Mouse (Mus musculus) cerebellum, postnatal 10 days (tissue): ENCODE results near the gene Cox6b1.

Experiments used
- DNase-seq, 2 experiments: peaks; one replicate each; pipeline ENCODE4 v3.0.0; 2021; ENCODE audit warnings: mixed read lengths in 2 of 2

The Cox6b1 gene

DNA sequence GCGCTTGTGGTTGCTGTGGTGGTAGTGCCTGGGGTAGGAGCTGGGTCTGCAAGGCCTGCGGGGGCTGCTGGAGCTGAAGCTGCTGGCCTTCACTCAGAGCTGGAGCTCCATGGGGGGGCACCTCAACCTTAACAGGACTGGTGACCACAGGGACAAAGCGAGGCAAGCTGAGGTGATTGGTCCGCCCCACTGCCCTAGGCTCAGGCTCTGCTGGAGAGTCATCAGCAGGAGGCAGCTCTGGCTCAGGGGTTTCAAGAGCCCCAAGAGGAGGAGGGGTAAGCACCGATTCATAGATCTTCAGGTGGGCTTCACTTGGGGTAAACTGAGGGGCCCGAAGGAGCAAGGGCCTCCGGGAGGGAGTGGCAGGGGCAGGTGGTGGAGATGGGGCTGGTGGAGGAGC is 40.8 kb downstream of the Cox6b1 start:
- no peak for DNase-seq

- no peak for DNase-seq
These were observed 41.6 kb downstream of the Cox6b1 start for GRCm38 (mm10) chr7:30584339-30584738.

DNA sequence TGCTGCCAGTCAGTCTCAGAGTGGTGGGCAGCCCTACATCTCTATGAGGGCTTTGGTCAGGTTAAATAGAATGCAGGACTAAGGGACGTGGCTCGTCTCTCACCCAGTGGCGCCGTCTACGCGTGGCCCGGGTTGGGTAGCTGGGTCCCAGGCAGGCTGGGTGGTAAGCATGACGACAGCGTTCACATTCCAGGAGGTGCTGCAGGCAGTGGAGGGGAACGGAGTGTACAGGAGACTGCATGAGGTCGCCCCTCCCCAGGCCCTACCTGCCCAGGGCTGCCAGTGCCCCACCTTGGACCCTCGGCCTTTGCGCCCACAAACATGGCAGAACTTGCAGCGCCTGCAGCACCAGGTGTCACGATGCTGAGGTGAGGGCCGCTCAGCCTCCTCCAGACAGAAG is 44.4 kb downstream of the Cox6b1 start:
- DNase-seq, result no peak

DNA sequence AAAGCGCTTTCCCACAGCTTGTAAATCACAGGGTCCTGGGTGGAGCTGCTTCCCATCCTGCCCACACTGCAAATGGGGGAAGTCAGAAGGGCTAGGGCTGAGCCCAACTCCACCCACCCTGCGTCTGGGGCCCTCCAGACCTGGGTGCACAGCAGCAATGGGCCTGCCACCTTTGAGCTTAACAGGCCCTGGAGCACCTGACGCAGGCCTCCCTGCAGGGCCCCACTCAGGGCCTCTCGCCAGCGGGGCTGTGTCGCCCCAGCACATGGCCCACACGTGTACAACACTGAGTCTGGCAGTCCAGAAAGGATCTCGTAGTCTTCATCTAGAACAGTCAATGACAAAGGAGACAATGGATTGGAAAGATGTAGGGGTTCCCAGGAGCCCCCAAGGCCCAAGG is 46.0 kb downstream of the Cox6b1 start:
- DNase-seq, result no peak

DNA sequence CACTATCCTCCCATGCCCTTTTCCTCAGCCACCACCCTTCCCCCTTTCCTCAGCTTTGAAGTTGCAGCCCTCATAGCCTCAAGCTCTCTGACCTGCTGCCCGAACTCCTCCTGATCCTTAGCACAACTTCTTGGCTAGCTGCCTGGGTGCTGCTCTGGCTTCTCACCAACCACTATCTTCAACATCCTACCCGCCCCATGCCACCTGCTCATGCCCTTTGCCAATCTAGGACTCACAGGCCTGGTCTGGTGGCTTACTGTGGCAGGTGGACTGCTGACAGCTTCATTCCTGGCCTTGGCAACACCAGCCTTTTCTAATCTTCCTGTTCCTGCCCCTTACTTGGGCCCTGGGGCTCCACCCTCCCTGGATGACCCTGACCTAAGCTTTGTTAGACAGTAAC is 53.0 kb downstream of the Cox6b1 start:
- peak; percentile 86 to 87 for DNase-seq

DNA sequence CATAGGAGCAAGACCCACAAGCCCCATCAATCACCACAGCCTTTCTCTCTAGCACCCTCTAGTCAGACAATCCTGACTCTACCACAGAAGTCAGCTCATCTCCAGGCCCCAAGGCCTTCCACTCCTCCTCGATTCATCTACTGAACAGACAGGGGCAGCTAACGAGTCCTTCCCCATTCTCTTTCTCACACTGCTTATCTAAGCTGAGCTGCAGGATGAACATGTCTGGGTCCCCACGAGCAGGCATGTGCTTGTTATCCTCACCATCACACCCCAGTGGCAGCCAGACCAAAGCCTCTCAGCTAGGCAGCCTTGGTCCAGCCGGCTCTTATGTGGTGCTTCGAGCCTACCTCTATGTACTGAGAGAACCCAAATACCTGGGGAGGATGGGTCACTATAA is 53.6 kb downstream of the Cox6b1 start:
- no peak for DNase-seq

DNA sequence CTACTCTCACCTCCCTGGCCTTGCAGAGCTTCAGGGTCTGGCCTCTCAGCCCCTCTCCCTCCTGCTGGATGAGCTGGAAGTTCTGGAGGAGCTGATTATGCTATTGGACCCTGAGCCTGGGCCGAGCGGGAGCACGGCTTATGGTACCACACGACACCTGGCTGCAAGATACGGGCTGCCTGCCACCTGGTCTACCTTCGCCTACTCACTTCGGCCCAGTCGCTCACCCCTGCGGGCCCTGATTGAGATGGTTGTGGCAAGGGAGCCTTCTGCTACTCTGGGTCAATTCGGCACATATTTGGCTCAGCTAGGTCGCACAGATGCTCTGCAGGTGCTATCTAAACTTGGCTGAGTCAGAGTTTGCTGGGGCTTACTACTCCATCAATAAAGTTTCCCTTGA is 58.4 kb downstream of the Cox6b1 start:
- DNase-seq, result no peak
